Mouse (Mus musculus) heart, embryonic 15.5 days (tissue): Measurements from ENCODE around the gene Pdzd9. TPM values are rescaled to one million over a fixed set of nuclear protein-coding genes. Genes with fewer than 3 reads are reported as not detected.
A peak's percentile ranks its signal among the peaks of the same experiment; 100 is the strongest.

ENCODE experiments used
- ATAC-seq: fragments of 200-750 bp; cut with Nextera tagmentation; replicated peaks from 2 replicates; pipeline ENCODE4 v1.8.0; 2017; ENCODE audit warnings: low read depth, moderate TSS enrichment; ENCODE audit not compliant: insufficient number of reproducible peaks, insufficient read depth, low FRiP score
- H3K27ac ChIP-seq: fragments of 300-500 bp; sonication (generic); 2 replicates; pipeline ENCODE4 v1.5.1; 2015; ENCODE audit warnings: mild to moderate bottlenecking, inconsistent platforms
- H3K27me3 ChIP-seq: fragments of 300-500 bp; sonication (generic); 2 replicates; pipeline ENCODE4 v1.6.1; 2015; ENCODE audit warnings: inconsistent platforms
- H3K36me3 ChIP-seq: fragments of 300-500 bp; sonication (generic); 2 replicates; pipeline ENCODE4 v1.6.1; 2015; ENCODE audit warnings: mild to moderate bottlenecking, inconsistent platforms
- H3K4me1 ChIP-seq: fragments of 300-500 bp; sonication (generic); replicated peaks from 2 replicates; pipeline ENCODE4 v1.6.1; 2015; ENCODE audit warnings: inconsistent platforms
- H3K4me2 ChIP-seq: fragments of 300-500 bp; sonication (generic); 2 replicates; pipeline ENCODE4 v1.6.1; 2015; ENCODE audit warnings: inconsistent platforms, mild to moderate bottlenecking, moderate library complexity
- H3K4me3 ChIP-seq: fragments of 300-500 bp; sonication (generic); 2 replicates; pipeline ENCODE4 v1.5.1; 2015; ENCODE audit warnings: mild to moderate bottlenecking, inconsistent platforms
- H3K9ac ChIP-seq: fragments of 300-500 bp; sonication (generic); 2 replicates; pipeline ENCODE4 v1.6.1; 2015; ENCODE audit warnings: mild to moderate bottlenecking, inconsistent platforms
- H3K9me3 ChIP-seq: fragments of 300-500 bp; sonication (generic); replicated peaks from 2 replicates; pipeline ENCODE4 v1.6.1; 2016; ENCODE audit warnings: inconsistent platforms
- WGBS: fragments of 180-500 bp; shearing (Covaris S2); methylation state at CpG from one replicate; pipeline ENCODE4 v1.1.7; 2015; ENCODE audit warnings: mixed read lengths; 5-methylcytosine and 5-hydroxymethylcytosine counted together
- polyA plus RNA-seq: library from polyadenylated mRNA; unstranded; fragments of >200 nt; fragmentation: Nextera tagmentation; extraction: Ambion mirVana; gene quantifications from 2 replicates; pipeline ENCODE4 v1.2.1, GENCODE M21; 2015

The Pdzd9 gene
- polyA plus RNA-seq, 1 experiment from 2014 or later: 0.45 TPM

DNA sequence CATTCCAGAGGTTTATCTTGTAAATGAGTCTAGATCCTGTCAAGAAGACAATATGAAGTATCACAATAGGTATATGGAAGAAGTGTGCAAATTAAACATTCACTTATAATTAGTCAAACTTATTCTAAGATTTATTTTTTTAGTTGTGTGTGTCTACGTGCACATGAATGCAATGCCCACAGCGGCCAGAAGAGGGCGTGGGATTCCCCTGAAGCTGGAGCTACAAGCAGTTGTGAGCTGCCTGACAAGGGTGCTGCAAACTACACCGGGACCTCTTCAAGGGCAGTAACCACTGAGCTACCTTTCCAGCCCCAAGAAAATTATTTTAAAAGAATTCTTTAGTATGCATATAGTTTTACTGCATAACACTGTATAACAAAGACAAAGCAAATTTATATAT lies 20.5 kb upstream of the Pdzd9 start:
- Histone ChIP-seq H3K27me3 (no peaks in the 10 kb centered on the region), H3K27ac (no peak overlapping the region), H3K36me3 (no peaks in the 10 kb centered on the region), H3K9ac (no peak overlapping the region), H3K4me3 (no peak overlapping the region), H3K4me2 (no peak overlapping the region), H3K9me3 (no peaks in the 10 kb centered on the region), H3K4me1 (peaks cover 12% of the 10 kb centered on the region)
- no peak for ATAC-seq
- 71% methylated on average over 4 of the region's 4 CpGs for WGBS

DNA sequence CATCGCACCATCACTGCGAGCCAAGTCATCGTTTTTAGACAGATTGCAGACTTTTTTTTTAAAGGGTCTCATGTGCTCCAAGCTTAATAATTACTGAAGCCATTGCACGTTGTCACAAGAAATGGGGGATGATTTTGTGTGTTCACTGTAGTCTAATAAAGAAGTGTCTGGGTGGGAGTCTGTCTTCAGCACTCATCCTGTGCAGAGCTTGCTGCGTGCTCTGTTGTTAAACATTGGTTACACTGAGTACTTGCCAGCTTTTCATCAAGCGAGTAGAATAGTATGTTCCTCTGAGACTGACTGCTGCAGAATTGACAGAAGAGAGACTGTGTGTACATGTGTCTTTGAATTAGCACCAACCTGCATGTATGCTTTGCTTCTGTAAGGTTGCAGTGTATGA lies 15.1 kb upstream of the Pdzd9 start:
- Histone ChIP-seq H3K4me1 (peaks cover 41% of the 10 kb centered on the region), H3K27me3 (no peaks in the 10 kb centered on the region), H3K4me3 (no peak overlapping the region), H3K4me2 (no peak overlapping the region), H3K9me3 (no peaks in the 10 kb centered on the region), H3K36me3 (no peaks in the 10 kb centered on the region), H3K27ac (no peak overlapping the region), H3K9ac (no peak overlapping the region)
- ATAC-seq: no peak
- WGBS: 73% methylated on average over 6 of the region's 6 CpGs

DNA sequence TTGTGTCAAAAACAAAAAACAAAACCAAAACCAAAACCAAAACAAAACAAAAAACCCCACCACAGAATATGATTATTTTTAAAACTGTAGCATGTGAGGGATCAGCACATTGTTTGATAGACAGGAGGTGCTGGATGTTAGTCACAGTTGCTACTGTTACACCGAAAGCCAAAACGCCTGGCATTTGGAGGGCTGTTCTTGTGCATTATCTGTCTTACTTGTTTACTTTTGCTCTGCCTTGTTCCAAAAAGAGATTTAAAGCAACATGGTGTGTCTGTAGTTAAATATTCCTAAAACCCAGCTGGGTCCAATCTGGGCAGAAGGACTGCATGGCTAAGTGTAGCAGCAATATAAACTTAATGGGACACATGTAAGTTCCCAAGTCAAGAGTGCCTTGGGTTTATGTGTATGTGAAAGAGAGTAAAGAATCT lies 14.6 kb upstream of the Pdzd9 start:
- H3K9ac ChIP-seq: no peak overlapping the region
- H3K4me1 ChIP-seq: peaks cover 45% of the 10 kb centered on the region
- H3K27ac ChIP-seq: no peak overlapping the region
- H3K9me3 ChIP-seq: no peaks in the 10 kb centered on the region
- no peaks in the 10 kb centered on the region for H3K36me3 ChIP-seq
- 72% methylated on average over 2 of the region's 2 CpGs for WGBS
- no peaks in the 10 kb centered on the region for H3K27me3 ChIP-seq
- H3K4me3 ChIP-seq: no peak overlapping the region
- no peak for ATAC-seq
- no peak overlapping the region for H3K4me2 ChIP-seq

DNA sequence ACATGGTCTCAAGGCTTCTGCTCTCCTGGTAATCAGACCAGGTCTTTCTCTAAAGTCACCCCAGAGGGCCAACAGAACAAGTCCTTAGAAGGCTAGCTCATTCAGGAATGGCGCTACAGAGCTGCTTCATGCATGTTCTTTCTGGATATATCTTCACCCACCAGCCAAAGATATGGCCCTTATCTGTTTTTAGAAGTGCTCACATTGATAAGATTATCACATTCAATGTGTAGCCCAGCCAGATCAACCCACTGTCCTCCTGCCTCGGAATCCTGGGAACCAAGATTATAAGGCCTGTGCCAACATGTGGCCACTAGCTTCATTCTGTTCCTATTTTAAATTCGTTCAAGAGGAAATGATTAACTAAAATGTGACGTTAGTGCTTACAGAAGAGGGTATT lies 11.9 kb upstream of the Pdzd9 start:
- Histone ChIP-seq H3K4me3 (no peak overlapping the region), H3K27me3 (no peaks in the 10 kb centered on the region), H3K27ac (no peak overlapping the region), H3K9ac (no peak overlapping the region), H3K4me2 (no peak overlapping the region), H3K9me3 (no peaks in the 10 kb centered on the region), H3K4me1 (peaks cover 53% of the 10 kb centered on the region), H3K36me3 (no peaks in the 10 kb centered on the region)
- WGBS: 25% methylated on average over 4 of the region's 4 CpGs
- ATAC-seq: no peak

DNA sequence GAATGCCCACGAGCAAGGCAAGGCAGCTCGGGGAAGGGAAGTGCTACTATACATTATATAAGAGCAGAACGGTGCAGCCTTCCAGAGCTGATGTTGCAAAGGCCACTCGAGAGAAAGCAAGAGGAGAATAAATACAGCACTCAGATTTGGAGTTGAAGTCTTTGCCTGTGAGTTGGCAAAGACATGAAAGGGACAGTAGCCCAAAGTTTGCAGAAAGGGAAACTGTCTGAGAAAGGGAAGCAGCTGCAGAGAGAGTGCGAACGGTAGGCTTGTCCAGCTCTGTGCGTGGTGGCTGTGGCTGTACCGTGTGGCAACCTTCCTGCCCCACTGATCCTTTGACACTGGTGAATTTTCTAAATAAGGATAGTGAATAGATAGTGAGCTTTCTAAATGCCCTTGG lies 8.9 kb upstream of the Pdzd9 start:
- WGBS: 36% methylated on average over 8 of the region's 8 CpGs
- Histone ChIP-seq H3K4me2 (peak overlapping the region; percentile 73), H3K9ac (no peak overlapping the region), H3K27ac (no peak overlapping the region), H3K27me3 (no peaks in the 10 kb centered on the region), H3K4me1 (peaks cover 51% of the 10 kb centered on the region), H3K9me3 (no peaks in the 10 kb centered on the region), H3K36me3 (no peaks in the 10 kb centered on the region), H3K4me3 (peak overlapping the region; percentile 92)
- ATAC-seq: no peak

DNA sequence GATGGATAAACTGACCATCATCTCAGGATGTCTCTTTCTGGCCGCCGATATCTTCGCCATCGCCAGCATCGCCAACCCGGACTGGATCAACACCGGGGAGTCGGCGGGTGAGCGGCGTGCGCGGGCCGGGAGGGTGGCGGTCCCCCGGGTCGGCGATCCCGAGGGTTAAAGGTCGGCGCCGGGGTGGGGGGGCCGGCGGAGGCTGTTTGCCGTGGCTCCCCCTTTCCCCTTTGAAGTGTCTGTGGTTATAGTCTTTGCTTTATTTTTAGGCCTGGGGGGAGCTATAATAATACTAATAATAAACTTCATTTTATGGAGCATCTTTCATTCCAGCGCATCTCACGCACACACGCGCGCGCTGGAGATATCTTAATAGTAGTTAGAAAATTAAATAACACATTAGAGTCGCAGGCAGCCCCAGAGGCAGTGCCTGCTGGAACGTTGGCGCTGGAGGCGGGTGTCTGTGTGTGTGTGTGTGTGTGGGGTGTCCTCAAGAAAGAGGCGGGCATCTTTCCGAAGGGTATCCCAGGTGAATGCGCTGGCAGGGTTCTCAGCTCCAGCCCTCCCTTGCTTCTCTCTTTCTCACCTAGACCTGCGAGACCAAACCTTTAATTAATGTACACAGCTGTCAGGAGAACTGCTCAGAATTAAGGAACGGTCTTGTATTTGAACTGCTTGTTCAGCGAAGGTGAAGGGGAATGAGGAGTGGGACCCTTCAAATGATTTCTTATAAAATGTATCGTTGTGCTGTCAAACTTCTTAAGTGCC lies 7.8 kb upstream of the Pdzd9 start:
- Histone ChIP-seq H3K9me3 (no peaks in the 10 kb centered on the region), H3K4me2 (peak overlapping the region; percentile 73), H3K27ac (peak overlapping the region; percentile 83), H3K36me3 (no peaks in the 10 kb centered on the region), H3K9ac (peak overlapping the region; percentile 82), H3K27me3 (no peaks in the 10 kb centered on the region), H3K4me1 (peaks cover 51% of the 10 kb centered on the region), H3K4me3 (peak overlapping the region; percentile 92)
- WGBS: 3% methylated on average over 42 of the region's 42 CpGs
- ATAC-seq: peak; percentile 53

DNA sequence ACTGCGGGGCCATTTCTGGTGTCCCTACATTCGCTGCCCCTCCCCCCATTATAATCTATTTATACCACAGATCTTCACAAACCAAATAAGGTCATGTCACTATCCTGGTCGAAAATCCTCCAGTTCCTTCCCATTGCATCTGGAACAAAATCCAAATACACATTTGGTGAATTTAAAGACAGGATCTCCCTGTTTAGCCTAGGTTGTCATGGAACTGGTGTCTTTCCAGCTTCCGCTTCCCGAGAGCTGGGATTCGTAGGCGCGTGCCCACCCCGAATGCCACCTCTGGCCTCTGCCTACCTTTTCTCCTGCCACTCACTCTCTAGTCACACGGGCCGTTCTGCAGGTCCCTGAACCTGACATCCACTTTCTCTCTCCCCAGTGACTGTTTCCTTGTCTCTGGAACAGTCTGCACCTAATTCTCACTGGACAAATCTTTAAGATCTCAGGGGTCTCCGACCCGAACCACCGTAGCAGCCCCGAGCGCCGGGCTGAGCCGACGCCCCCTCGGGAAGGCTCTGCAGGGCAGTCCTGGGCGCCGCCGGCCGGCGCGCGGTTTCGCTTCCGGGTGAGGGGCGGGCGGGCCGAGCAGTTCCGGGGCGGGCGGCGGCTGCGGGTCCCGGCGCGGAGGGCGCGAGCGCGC lies 7.0 kb upstream of the Pdzd9 start, which contains the start of gene Mosmo:
Gene Mosmo, plus strand, starts transcription at position 618 of the 643 bp plus-strand sequence.
- WGBS: under 1% methylated on average over 32 of the region's 44 CpGs
- Histone ChIP-seq H3K27ac (peak within 1 kb of the TSS; percentile 83), H3K4me3 (peak within 1 kb of the TSS; percentile 92), H3K9me3 (no peaks in the 10 kb centered on the region), H3K27me3 (no peaks in the 10 kb centered on the region), H3K9ac (peak within 1 kb of the TSS; percentile 82), H3K4me1 (peaks cover 46% of the 10 kb centered on the region), H3K4me2 (peak within 1 kb of the TSS; percentile 73), H3K36me3 (no peaks in the 10 kb centered on the region)
- peak; percentile 92 for ATAC-seq

DNA sequence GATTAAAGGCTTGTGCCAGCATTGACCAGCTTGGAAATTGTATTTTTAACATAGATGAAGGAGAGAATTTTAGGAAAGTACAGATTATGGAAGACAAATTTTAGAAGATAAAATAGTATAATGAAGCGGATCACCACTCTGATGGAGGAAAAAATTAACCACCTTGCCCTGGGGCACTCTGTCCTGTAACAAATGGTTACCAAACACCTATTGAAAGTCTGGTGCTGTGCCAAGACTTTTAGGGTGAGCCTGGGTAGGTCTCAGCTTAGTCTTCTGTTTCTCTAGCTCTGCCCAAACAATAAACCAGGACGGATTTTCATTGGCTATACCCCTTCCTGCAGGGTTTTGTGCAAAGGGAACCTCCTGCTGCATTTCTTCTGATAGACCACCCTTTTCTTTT lies 1.1 kb upstream of the Pdzd9 start:
- no peaks in the 10 kb centered on the region for H3K9me3 ChIP-seq
- H3K9ac ChIP-seq: no peak overlapping the region
- H3K27me3 ChIP-seq: no peaks in the 10 kb centered on the region
- no peak for ATAC-seq
- no peak overlapping the region for H3K4me3 ChIP-seq
- WGBS: 59% methylated on average over 2 of the region's 2 CpGs
- H3K4me1 ChIP-seq: peaks cover 8% of the 10 kb centered on the region; the same call in 1 of the 2 replicates
- H3K4me2 ChIP-seq: no peak overlapping the region
- H3K36me3 ChIP-seq: no peaks in the 10 kb centered on the region
- H3K27ac ChIP-seq: no peak overlapping the region

DNA sequence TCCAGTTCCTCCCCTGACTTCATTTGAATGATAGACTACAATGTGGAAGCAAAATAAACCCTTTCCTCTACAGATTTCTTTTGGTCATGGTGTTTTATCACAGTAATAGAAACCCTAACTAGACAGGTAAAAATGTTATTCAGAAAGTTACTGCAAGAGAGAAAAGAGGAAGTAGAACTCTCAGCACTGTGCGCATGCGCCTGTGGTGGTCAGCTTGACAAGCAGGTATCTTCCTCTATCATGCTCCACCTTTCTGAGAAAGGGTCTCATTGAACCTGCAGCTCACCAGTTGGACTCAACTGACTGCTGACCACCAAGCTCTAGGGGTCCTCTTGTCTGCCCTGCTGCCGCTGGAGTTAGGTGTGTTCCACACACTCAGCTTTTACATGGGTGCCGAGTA lies 8.1 kb downstream of the Pdzd9 start:
- no peak overlapping the region for H3K9ac ChIP-seq
- H3K4me2 ChIP-seq: no peak overlapping the region
- 88% methylated on average over 4 of the region's 4 CpGs for WGBS
- ATAC-seq: no peak
- no peaks in the 10 kb centered on the region for H3K27me3 ChIP-seq
- peaks cover 30% of the 10 kb centered on the region for H3K36me3 ChIP-seq
- H3K9me3 ChIP-seq: no peaks in the 10 kb centered on the region
- H3K4me3 ChIP-seq: no peak overlapping the region
- H3K4me1 ChIP-seq: no peaks in the 10 kb centered on the region
- H3K27ac ChIP-seq: no peak overlapping the region

DNA sequence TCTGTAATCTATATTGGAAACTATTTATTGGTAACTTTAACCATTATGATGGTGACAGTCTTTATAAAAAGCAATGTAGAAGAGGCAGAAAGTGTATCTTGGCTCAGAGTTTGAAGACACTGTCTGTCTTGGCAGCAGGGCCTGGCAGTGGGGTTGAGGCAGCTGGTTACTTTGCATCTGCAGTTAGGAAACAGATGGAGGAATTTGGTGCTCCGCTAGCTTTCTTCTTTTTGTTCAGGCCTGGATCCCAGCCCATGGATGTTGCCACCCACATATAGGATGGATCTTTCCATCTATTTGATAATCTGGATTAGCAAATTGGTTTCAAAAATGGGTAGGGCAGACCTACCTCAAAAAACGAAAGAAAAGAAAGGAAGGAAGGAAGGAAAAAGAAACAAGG lies 22.3 kb downstream of the Pdzd9 start:
- H3K36me3 ChIP-seq: peaks cover 89% of the 10 kb centered on the region
- H3K9ac ChIP-seq: no peak overlapping the region
- WGBS: 81% methylated on average over 2 of the region's 2 CpGs

DNA sequence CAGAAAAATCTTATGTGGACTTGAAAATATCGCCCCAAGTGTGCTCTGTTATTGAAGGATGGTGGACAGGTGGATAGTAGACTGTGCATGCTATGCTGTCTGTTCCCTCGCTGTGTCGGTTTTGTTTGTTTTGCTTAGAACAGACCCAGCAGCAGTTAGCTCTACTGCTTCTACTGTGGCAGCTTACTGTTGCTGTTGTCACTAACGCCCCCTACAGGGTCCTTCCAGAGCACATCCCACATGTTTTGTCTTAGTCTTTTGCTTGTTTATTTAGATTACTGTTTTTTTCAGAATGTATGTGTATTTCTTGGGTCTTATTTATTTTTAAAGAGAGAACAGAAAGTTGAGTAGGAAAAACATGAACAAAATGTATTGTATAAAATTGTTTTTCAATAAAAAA lies 26.9 kb downstream of the Pdzd9 start:
- H3K4me3 ChIP-seq: no peak overlapping the region
- H3K9me3 ChIP-seq: no peaks in the 10 kb centered on the region
- H3K27ac ChIP-seq: no peak overlapping the region
- 66% methylated on average over 4 of the region's 4 CpGs for WGBS
- no peaks in the 10 kb centered on the region for H3K27me3 ChIP-seq
- H3K36me3 ChIP-seq: peaks cover 89% of the 10 kb centered on the region
- no peak overlapping the region for H3K4me2 ChIP-seq
- no peak overlapping the region for H3K9ac ChIP-seq
- ATAC-seq: no peak
- H3K4me1 ChIP-seq: no peaks in the 10 kb centered on the region

More for the DNA sequence above, 22.3 kb downstream of the Pdzd9 start:
- ATAC-seq: no peak
- H3K4me1 ChIP-seq: no peaks in the 10 kb centered on the region
- H3K4me3 ChIP-seq: no peak overlapping the region
- no peak overlapping the region for H3K27ac ChIP-seq
- H3K9me3 ChIP-seq: no peaks in the 10 kb centered on the region
- H3K4me2 ChIP-seq: no peak overlapping the region
- no peaks in the 10 kb centered on the region for H3K27me3 ChIP-seq

DNA sequence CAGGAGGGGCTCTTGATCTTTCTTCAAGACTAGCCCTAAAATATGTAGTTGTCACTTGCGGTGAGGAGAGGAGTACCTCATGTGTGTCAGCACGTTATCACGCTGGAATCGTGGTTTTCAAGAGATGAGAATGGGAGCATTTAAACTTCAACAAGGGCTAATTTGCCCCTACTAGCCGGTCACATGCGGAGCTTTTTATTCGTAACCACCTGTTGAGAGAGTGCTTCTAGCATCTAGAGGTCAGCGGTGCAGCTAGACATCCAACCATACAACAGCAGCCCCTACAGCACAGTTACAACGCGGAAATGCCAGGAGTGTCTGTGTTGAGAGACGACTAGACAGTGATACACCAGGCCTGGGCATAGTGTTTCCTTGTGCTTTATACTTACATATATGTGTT lies 34.3 kb downstream of the Pdzd9 start:
- peaks cover 17% of the 10 kb centered on the region for H3K4me1 ChIP-seq
- H3K36me3 ChIP-seq: peaks cover 28% of the 10 kb centered on the region
- no peak for ATAC-seq

More for the DNA sequence above, 34.3 kb downstream of the Pdzd9 start:
- peak overlapping the region; percentile 98 for H3K27ac ChIP-seq
- no peaks in the 10 kb centered on the region for H3K9me3 ChIP-seq
- 2% methylated on average over 11 of the region's 11 CpGs for WGBS
- no peaks in the 10 kb centered on the region for H3K27me3 ChIP-seq
- peak overlapping the region; percentile 74 for H3K4me2 ChIP-seq
- H3K9ac ChIP-seq: peak overlapping the region; percentile 99
- H3K4me3 ChIP-seq: peak overlapping the region; percentile 97
